Mouse (Mus musculus) R1 (cell line): ENCODE results near the gene Slc1a7.

Experiments used
- DNase-seq: peaks from one replicate; pipeline ENCODE4 v3.0.0-alpha.2; 2018; ENCODE audit warnings: low read depth, low spot score

The Slc1a7 gene

DNA sequence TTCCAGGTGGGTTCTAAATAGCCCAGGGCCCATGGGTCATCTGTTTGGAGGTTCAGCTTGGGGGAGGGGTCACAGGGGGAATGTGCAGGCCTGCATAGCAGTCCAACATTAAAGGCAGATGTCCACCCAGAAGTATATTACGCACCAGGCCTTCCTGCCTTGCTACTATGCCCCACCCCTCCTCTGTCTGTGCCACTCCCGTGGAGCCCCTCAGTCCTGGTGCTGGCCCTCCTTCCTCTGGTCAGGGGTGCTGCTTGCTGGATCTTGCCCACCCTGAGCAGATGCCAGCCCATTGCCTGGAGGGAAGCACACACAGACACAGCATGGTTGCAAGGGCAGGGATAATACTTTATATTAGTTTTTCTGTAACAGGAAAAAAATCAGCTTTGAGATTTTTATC lies 46.3 kb downstream of the Slc1a7 start:
- DNase-seq = no peak

DNA sequence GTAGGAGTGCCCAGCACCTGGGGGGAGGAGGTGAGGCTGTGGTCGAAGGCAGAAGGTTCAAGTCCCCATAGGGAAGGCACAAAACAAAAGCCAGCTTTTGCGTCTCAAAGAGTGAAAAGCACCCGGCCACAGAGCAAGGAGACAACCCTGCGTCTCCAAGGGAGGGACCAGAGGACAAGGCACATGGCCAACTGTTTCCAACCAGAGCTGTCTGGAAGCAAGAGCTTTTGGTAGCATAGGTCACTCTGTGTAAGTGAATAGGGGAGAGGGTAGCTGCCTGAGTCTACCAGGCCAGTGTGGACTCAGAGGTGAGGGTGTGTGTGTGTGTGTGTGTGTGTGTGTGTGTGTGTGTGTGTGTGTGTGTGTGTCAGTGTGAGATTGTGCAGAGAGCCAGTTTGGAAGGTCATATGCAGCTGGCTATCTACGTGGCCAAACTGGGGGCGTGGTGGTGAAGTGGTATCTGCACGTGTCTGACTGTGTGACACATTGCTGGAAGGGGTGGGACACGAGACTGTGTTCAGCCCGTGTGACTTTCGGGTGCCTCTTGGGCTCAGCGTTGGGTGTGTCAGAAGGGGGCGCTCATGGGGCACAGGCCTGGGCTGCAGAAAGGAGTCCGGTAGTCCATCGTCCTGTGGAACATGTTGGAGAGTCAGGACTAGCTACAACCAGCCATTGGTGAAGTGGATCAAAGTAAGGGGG lies 47.1 kb downstream of the Slc1a7 start:
- peak; percentile 41 for DNase-seq

- no peak for DNase-seq
Measured at GRCm38 (mm10) chr4:108016321-108016720, 48.2 kb downstream of the Slc1a7 start.

GRCm38 (mm10) chr4:108017839-108018238 lies 49.7 kb downstream of the Slc1a7 start:
- no peak for DNase-seq

DNA sequence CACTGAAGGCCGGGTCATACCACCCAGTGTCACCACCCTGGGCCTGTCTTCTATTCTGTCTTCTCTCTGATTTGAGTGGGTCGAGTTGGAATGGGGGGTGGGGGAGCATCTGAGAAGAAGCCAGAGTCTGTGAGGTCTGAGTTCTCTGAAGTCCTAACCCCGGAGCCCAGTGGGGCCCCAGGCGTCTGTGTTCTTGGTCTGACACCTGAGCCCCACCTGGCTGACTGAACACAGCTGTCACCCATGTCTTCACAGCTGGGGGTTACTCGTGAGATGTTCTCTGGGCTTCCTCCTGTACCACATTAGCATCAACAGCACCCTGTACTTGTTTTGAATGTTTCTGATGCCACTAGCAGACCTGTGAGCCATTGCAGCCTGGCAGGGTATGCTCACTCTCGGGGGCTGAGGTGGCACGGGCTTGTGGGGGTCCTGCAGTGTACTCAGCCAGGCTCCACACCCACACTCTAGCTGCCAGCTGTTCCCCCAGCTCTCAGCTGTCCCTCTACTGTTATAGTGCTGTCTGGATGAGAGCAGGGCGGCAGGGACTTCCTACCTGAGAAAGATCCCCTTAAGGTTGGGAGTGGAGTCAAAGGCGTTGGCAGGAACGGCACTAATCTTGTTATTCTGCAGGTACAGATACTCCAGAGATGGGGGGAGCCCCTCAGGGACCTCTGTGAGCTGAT lies 50.2 kb downstream of the Slc1a7 start:
- DNase-seq = no peak

DNA sequence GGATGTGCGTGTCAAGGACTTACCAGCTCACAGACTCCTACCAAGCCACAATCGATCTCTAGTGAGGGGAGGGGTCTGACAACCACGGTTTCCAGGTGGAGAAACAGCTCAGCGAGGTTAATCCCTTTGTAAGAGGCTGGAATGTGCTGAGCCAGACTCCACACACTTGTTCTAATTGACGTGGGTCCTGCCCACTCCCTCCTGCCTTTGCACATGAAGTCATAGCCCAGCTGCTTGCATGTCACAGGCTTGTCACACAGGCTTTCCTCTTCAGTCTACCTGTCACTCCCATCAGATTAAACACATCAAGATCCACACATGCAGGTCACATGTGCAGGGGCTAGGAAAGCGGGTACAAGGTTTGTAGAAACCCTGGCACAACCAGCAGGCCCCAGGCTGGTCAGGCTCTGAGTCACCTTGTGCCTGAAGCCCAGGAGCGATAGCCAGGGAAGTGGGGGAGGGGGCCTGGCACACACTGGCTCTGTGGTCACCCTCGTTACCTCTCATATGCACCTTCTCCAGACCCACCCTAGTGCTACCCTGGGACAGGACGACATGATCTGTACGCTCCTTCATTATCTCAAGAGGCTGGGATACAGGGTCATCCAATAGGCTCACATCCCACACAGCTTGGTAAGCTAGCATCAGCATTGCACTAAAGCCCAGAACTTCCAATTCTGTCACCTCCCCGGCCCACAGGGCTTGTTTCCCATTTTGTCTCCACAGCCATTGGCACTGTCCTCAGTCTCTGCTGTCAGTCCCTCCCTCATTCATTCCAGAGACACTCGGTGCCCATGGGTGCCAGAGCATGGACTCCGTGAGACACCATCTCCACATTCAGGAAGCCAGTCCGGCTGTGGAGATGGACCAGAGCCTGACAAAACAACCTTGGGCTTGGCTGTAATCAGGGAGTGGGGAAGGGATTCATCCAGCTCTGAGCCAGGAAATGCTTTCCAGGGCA lies 51.1 kb downstream of the Slc1a7 start:
- peak; percentile 30 for DNase-seq

DNA sequence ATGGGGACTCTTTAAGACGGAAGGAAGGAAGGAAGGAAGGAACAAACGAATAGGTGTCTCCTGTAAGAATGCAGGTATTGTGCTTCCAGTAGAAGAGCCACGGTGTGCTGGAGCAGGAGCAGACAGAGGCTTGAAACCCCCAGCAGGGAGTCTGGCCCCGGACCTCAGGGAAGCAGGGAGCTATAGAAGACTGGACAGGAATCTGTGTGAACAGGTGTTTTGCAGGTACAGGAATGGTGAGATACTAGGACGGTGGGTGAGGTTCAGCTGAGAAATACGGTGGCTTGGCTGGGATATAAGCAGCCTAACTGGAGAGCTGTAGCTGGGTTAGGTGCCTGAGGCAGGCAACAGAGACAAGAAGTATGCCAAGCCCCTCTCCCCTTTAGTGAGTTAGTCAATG lies 52.0 kb downstream of the Slc1a7 start:
- DNase-seq = no peak

DNA sequence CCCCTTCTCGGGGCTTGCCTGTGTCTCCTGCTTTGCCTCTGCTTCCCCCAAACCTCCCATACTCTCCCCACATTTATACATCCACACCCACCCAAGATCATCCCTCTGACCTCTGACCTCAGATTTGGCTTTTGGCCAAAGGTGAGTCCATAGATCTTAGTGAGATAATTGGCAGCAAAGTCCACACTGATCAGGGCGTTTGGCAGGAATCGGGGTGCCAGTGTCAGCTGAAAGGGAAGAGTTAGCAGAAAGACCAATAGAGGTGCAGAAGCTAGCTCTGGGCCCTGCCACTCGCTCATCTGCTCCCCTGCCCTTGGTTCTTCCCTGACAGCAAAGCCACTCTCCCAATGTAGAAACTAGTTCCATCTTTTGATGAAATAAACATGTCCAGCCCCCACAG lies 55.1 kb downstream of the Slc1a7 start:
- DNase-seq = no peak

DNA sequence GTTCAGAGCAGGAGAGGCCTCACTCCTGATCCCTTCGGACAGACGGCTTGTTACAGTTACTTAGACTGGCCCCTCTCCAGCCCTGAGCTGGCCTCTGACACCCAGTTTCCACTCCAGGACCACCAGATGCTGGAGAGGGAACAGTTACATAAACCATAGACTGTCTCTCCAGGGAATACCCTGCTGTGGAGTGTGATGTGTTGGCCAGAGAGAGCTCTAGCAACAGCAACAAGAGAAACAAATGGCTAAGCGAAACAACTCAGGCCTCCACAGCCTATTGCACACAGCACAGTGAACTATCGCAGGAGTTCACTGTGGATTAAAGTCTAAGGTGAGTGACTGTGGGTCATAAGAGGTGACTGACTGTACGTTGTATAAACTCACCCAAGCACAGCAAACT lies 56.5 kb downstream of the Slc1a7 start:
- no peak for DNase-seq

DNA sequence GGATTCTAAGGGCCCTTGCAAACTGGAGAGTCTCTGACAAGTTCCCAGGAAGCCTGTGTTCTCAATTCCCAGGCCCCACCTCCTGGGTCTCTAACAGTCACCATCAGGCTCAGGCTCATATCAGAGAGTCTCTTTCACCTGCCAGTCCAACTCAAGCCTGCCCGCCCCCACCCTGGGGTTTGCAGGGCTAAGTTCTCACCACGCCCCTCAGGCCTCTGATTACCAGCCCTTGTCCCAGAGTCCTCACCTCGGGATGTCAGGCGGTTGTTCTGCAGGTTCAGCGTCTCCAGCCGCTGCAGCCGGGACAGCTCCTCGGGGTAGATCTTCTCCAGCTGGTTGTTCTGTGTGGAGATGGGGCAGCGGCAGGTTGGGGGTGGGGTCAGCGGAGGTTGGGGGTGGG lies 57.1 kb downstream of the Slc1a7 start:
- peak; percentile 77 for DNase-seq

DNA sequence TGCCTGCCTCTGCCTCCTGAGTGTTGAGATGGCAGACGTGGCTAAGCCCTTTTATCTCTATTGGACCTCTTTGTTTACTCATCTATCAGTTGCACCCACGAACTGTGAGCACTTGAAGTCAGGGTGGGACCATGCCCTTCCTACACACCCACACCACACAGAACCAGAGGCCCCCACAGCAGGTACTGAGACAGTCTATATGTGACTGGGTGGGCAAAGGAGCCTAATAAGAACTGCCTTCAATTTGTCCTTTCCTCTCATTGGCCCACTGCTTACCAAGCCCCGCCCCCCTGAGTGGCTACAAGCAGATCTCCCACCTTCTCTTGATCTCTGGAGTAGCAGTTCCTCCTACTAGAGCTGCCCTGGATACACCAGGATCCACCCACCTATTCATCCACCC lies 58.1 kb downstream of the Slc1a7 start:
- peak; percentile 47 for DNase-seq

GRCm38 (mm10) chr4:108030888-108031501 lies 62.9 kb downstream of the Slc1a7 start:
- DNase-seq = peak; percentile 50

DNA sequence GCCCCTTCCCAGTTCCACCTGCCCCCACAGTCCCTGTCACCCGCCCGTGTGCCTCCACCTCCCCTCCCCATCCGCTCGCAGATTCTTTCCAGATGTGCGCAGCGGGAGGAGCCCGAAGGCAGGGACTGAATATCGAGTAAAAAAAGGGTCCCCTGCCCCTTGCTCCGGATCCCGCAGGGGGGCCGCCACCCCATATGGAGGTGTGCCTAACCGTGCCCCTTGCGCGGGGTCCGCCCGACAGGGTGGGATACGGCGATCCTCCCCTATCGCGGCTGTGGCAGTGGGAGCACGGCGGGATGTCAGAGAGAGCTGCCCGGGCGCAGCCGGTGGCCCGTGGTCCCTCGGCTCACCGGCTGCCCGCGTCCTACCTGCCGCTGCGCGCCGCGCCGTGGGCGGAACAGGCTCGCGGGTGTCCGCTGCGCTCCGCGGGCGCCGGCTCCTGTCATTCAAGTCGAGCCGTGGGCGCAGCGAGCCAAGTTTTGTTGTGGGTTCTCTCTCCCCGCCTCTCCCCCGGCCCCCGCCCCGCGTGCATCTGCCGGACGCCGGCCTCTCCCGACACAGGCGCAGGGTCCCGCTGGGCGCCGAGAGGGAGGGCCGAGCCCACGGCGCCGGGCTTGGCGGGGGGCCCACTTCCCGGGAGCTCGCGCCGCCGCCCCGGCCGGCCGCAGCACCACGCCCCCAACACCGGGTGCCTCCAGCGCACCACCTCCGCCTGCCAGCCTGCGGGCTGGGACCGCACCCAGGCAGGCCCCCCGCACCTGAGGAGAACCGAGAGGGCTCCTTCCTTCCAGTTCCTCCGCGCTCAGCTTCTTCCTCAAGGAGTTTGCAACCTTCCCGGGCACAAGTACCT lies 63.6 kb downstream of the Slc1a7 start:
- DNase-seq = peak; percentile 43

GRCm38 (mm10) chr4:108032352-108032849 lies 64.3 kb downstream of the Slc1a7 start:
- peak; percentile 28 for DNase-seq

GRCm38 (mm10) chr4:108033041-108033764 lies 65.1 kb downstream of the Slc1a7 start:
- DNase-seq = no peak

- DNase-seq = no peak
Measured at GRCm38 (mm10) chr4:108037027-108037426, 68.9 kb downstream of the Slc1a7 start.

- no peak for DNase-seq
Measured at GRCm38 (mm10) chr4:108045136-108046107, 77.3 kb downstream of the Slc1a7 start.

DNA sequence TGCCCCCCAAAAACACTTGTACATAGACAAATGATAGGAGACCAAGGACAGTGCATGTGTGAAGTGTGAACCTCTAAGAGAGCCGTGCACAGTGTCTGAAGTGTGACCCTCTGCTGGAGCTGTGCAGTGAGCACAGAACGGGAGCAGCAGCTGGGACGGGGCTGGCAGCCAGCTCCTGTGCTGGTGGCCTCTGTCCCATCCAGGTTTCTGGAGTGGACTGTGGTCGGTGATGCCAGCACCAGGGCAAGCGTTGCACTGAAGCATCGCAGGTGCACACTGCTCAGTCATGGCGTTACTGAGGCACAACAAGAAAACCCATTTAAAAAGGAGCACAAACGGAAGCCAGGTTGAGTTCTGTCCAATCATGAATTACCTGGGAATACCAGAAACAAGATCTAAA lies 78.0 kb downstream of the Slc1a7 start:
- no peak for DNase-seq
